Mouse (Mus musculus): ENCODE measurements around the gene 3110021N24Rik.
"Not testable (repeated sequence)": the region's sequence is repeated elsewhere in the genome, so short reads cannot be mapped to it uniquely, and the experiment has no call there.

The 3110021N24Rik gene

GRCm38 (mm10) chr4:108719349-108719748 lies at the start of gene 3110021N24Rik:
Gene 3110021N24Rik, plus strand, starts transcription at chr4:108719649.
- DNase-seq: no peak

DNA sequence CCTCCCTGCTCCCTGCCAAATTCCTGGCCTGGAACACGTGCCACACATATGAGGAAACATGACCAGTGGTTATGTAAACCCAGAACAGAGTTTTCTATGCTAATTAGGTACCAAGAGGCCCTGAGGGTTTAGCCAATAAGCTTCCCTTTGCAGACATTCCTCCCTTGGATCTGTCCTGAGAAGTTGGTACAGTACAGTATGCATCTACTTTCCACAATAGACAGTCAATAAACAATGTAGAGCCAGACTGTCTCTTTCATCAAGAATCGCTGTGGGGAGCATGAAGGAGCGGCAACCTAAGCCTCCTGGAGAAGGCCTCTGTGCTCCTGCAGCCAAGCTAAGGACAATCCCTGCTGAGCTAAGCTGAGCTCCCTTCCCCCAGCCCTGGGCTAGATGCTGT lies 33.3 kb upstream of the 3110021N24Rik start:
- no peak for DNase-seq

DNA sequence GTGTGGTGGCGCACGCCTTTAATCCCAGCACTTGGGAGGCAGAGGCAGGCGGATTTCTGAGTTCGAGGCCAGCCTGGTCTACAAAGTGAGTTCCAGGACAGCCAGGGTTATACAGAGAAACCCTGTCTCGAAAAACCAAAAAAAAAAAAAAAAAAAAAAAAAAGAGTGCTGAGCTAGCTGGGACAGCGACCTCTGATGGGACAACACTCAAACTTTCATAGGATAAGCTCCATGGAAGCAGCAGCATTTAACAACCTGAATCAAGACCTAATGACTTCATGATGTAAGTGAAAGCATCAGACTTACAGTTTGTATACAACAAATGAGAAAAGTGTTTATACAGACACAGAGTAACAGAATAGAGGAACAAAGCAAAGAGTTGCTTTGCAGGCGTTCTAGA lies 32.4 kb upstream of the 3110021N24Rik start:
- DNase-seq: not testable (repeated sequence)

GRCm38 (mm10) chr4:108690479-108690878 lies 29.0 kb upstream of the 3110021N24Rik start:
- DNase-seq: no peak

GRCm38 (mm10) chr4:108691469-108691868 lies 28.0 kb upstream of the 3110021N24Rik start:
- DNase-seq: no peak

- peak; percentile 21 for DNase-seq
Observed at GRCm38 (mm10) chr4:108696934-108697333, 22.5 kb upstream of the 3110021N24Rik start.

- no peak for DNase-seq
Observed at GRCm38 (mm10) chr4:108708209-108708608, 11.2 kb upstream of the 3110021N24Rik start.

DNA sequence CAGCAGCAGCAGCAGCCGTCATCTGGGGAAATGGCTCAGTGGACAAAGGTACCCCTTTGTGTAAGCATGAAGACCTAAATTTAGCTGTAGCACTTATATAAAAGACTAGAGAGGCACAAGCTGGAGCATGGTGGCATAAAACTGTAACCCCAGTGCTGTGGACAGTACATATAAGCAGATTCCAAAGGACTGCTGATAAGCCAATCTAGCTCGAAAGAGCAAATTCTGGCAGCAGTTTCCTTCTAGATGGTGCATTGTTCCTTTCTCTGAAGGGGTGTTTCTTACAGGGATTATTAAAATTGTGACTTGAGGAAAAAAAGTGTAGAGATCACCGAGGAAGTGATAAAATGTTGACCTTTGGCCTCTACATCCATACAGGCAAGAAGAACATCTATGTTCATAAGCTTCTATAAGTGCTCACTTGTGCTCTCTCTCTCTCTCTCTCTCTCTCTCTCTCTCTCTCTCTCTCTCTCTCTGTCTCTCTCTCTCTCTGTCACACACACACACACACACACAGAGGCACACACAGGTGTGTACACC lies 1.9 kb downstream of the 3110021N24Rik start:
- DNase-seq: no peak

DNA sequence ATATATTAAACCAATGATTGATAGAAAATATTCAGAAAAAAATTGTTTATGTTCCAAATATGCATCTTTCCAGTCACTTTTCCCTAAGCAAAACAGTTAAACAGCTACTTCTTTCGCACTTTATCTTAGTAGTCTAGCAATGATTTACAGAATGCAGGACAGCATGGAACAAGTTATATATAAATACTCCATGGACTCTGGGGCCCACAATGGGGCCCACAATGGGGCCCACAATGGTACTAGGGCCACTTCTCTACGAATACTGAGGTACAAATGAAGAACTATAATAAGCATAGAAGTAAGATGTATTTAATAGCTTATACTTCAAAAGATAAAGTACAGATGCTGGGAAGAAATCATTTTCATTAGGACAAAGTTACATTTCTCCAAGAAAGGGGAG lies 4.7 kb downstream of the 3110021N24Rik start:
- DNase-seq: no peak

- DNase-seq: no peak
Observed at GRCm38 (mm10) chr4:108730450-108730849, 11.0 kb downstream of the 3110021N24Rik start.

GRCm38 (mm10) chr4:108731582-108731981 lies 12.1 kb downstream of the 3110021N24Rik start:
- no peak for DNase-seq

GRCm38 (mm10) chr4:108746160-108746873 lies 26.9 kb downstream of the 3110021N24Rik start:
- no peak for DNase-seq

DNA sequence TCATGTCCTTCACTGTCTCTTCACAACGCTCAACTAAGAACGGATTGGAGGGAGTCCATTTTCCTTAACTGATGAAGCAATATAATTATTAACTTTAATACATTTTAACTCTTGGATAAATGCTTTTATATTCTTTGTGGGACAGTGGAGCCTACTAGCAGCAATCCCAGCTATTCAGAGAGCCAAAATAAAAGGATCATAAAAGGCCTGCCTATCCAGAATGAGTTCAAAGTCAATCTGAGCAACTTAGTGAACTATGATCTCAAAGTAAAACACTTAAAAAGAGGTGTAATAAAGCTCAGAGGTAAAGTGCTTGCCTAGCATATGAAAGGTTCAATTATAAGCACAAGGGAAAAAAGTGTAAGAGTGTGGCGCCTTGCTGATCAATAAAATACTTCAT lies 40.1 kb downstream of the 3110021N24Rik start:
- no peak for DNase-seq

DNA sequence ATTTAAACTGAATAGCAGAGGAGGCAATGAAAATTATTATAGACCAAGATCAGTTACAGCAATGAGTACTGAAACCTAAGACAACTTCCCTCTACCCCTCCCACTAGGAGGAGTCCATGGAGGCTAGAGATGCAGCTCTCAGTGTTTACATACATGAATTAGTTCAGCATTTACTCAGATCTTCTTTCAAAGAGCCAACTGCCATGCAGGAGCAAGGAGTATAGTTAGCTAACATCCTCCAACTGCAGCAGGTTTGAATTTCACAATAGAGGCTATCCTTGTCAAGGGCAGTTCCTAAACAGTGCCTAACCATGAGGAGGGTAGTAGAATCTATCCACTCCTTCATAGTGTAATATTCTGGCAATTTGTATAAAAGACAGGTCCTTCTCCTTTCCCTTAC lies 49.1 kb downstream of the 3110021N24Rik start:
- DNase-seq: no peak

DNA sequence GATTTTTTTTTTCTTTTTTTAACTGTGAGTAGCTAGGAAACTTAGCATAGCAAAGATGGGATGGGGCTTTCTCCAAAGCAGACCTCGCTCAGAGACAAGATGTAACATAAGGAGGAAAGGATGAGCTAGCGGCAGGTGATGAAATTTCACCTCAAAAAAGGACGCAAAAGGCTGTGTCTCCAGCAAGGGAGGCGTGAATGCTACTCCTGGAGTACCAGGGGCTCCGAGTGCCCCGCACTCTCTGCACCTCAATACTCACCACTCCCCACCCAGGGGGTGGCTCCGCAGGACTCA lies 60.3 kb downstream of the 3110021N24Rik start:
- no peak for DNase-seq

DNA sequence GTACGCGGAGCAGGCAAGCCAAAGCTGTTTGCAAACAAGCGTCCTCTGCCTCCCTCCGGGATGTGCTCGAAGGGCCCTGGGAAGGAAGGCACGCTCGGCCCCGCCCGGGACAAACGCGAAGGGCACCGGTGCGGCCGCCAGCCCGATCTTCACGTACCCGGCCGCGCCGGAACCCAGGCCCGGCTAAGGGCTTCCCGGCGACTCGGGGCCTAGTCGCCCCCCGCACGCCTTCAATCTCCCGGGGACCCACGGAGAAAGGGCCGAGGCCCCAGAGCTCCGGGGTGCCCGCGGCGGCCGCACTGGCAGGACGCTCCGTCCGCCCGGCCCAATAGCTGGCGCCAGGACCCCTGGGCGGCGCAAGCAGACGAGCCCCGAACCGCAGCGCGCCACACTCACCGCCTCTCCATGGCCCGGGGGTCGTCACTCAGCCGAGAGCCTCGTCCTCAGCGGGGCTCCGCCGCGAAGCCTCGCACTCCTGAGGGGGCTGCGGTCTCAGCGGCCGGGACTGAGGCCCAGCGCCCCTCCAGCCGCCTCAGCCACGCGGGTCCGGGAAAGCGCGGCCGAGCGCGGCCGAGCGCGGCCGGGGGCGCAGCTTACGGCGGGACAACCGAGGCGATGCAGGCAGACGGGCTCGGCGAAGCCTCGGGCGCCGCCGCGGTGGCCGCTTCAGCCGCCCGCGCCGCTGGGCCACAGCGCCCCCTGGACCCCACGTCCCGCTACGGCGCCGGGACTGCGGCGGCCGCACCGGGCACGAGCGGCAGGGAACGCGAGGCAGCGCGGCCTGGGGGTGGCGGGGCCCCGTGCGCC lies 60.8 kb downstream of the 3110021N24Rik start, which contains the start of gene Zfyve9:
TSS of gene Zfyve9 (minus strand) at position 742 of the 807 bp plus-strand sequence.
- peak; percentile 90 for DNase-seq

GRCm38 (mm10) chr4:108780864-108781205 lies 61.4 kb downstream of the 3110021N24Rik start:
- DNase-seq: no peak

DNA sequence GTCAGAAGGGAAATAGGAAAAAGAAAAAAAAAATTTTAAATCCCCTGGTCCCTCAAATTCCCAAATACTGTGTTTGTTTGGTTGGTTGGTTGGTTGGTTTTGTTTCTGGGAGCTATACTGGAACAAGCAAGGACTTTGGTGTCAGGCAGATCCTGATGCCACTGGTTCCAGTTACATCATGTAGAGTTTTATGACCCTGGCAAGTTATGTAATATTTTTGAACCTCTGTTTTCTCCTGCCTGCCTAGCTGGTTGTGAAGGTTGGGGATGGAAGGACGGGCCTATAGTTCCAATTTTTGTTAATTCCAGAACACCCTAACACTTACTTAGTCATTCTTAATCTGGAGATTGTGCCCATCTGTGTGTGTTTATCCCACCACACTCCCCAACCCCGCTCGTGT lies 62.1 kb downstream of the 3110021N24Rik start:
- DNase-seq: no peak

- no peak for DNase-seq
Observed at GRCm38 (mm10) chr4:108782421-108783085, 63.1 kb downstream of the 3110021N24Rik start.

GRCm38 (mm10) chr4:108789258-108789936 lies 69.9 kb downstream of the 3110021N24Rik start:
- DNase-seq: no peak

GRCm38 (mm10) chr4:108790507-108790906 lies 71.1 kb downstream of the 3110021N24Rik start:
- DNase-seq: no peak

DNA sequence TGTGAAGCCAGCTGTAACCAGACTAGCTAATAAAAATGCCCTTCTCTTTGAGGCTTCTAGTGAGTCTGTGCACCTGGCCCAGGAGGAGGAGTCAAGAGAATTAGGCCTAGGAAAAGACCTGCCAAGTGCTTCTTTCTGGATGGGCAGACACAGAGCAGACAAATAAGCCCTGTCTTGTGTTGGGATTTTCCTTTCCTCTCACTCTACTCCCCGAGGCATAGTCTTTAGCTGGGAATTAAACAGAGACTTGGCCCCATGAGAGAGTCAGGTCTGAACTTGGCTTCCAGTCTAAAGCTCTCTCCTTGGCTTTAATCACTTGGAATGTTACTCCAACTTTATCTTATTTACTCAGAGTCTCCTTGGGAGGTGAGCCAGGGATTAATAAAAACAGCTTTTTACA lies 74.5 kb downstream of the 3110021N24Rik start:
- no peak for DNase-seq

GRCm38 (mm10) chr4:108796701-108797100 lies 77.3 kb downstream of the 3110021N24Rik start:
- no peak for DNase-seq
